Comparison of ENCODE assay signal across 14 mouse cellular contexts in the genomic region with DNA sequence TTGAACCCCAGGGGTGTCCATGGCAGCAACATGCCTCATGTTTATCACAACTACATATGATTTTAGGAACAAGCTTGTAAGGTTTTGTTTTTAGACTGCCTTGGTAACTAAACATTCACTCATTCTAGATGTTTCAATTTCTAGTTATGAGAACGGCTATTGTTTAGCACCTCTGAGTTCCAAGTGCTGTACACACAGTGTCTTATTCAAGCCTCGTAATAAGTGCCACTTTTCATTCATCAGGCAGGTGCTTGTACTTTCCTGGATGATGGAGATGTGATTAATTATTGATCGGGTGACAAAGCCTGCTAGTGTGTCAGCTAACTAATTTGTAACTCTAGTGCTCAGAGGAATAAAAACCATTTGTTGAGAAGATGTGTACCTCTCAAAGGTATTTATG.
"Had no signal": no experiment of that assay in that cellular context is flagged by ENCODE, and none has a peak within 500 bp of the region (broad histone marks: within the 10 kb centered on the region; RNA-seq: fewer than 3 reads in every experiment).

No protein-coding gene starts in this region.

- H3K4me3 ChIP-seq: intestine, embryonic 15.5 days; layer of hippocampus, adult 2 months; limb, embryonic 12.5 days; myocyte; neural tube, embryonic 15.5 days had no signal

- H3K4me2 ChIP-seq: intestine, embryonic 15.5 days; limb, embryonic 12.5 days; neural tube, embryonic 15.5 days had no signal

- H3K4me1 ChIP-seq: intestine, embryonic 15.5 days; limb, embryonic 12.5 days; neural tube, embryonic 15.5 days had no signal

- DNase-seq: kidney, adult 18-20 months; kidney, postnatal 10 days; kidney, postnatal 4 days; liver; lung, postnatal 4 days; right cerebral cortex, adult 18-20 months; right cerebral cortex, postnatal 25 days; thymus, postnatal 14 days had no signal

- H3K27me3 ChIP-seq: intestine, embryonic 15.5 days; limb, embryonic 12.5 days; neural tube, embryonic 15.5 days had no signal

- H3K27ac ChIP-seq: intestine, embryonic 15.5 days; layer of hippocampus, adult 2 months; limb, embryonic 12.5 days; liver, embryonic 14.5 days; neural tube, embryonic 15.5 days had no signal

- H3K36me3 ChIP-seq: intestine, embryonic 15.5 days; limb, embryonic 12.5 days; neural tube, embryonic 15.5 days had no signal

- H3K9ac ChIP-seq: intestine, embryonic 15.5 days; limb, embryonic 12.5 days; liver, embryonic 14.5 days; neural tube, embryonic 15.5 days had no signal

- H3K9me3 ChIP-seq: intestine, embryonic 15.5 days; limb, embryonic 12.5 days; neural tube, embryonic 15.5 days had no signal
